Mouse (Mus musculus) embryonic stem cell, embryonic (primary cell): ENCODE data around the gene Arl15.
"Not testable (repeated sequence)": the region's sequence is repeated elsewhere in the genome, so short reads cannot be mapped to it uniquely, and the experiment has no call there.

ENCODE experiments used
- CTCF ChIA-PET, 4 experiments: fragments of 300-600 bp in 2 of 4; fragments of 350-600 bp in 2 of 4; sonication (Branson Sonifier 250); formaldehyde crosslinking; loops; one replicate each; lab custom pipeline; 2022; ENCODE audit warnings: inconsistent platforms in 2 of 4; lab: Charles Lee
- POLR2A ChIA-PET, 4 experiments: fragments of 300-600 bp in 2 of 4; fragments of 350-600 bp in 2 of 4; sonication (Branson Sonifier 250); formaldehyde crosslinking; loops; one replicate each; lab custom pipeline; 2022; ENCODE audit warnings: antibody characterized with exemption in 4 of 4, inconsistent platforms in 1 of 4; lab: Charles Lee

The Arl15 gene

DNA sequence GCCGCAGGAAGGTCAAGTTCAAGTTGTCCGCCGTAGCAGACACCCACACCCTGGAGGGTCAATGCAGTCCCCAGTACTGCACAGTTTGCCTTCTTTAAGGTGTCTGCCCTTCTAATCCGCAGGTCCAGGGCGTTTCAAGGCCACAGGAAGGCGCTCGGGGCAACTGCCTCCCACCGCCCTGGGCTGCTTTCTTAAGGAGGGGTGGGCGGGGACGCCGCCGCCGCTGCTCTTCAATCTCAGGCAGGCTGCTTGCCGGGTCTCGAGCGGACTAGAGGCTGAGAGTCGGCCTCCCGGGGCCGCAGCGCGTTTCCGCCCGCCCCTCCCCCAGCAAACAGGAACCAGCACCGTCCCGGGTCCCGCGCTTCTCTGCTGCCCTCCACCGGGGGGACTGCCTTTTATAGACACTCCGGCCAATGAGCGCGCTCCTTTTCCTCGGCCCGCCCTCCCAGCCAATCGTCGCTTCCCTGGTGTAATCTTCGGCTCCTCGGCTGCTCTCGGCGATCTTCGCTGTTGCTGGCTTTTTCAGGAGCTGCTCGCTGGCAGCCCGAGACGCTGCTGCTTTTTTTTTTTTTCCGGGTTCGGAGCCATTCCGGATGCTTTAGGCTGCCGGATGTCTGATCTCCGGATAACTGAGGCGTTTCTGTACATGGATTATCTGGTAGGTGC lies at the start of gene Arl15:
Gene Arl15, plus strand, starts transcription at position 467 of the 666 bp plus-strand sequence.
- ChIA-PET POLR2A (interaction anchor here (0.6 to 3.5 kb wide), 102 partner anchors 8 to 1418 kb away, joined by 3 to 48 read pairs (median 4); partner anchors contain the start of genes Snx18 (in 2 of the 4), BC067074 (in 1 of the 4) and Hspb3 (in 1 of the 4)), CTCF (interaction anchor here in 3 of 4 experiments (0.6 to 1.4 kb wide), 9 partner anchors 35 to 176 kb away, joined by 3 to 13 read pairs (median 4); partner anchors contain the start of gene Snx18 (in 1 of the 3))

DNA sequence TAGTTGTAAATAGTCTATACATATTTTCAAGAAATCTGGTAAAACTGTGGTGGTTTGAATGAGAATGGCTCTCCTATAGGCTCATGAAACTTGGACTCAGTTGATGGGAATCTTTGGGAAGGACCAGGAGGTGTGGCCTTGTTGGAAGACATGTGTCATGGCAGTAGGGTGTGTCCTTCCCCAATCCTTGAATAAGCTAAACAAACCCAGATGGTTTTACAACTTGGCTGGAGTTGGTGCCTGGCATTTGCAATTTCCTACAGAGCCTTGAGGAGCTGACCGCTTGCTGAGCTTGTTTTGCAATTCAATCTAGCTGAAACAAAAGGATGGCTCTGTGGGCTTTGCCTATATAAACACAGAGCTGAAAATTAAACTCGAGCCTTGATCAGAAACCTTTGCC lies 49.0 kb upstream of the Arl15 start:
- ChIA-PET CTCF (interaction anchor here in 3 of 4 experiments (0.6 to 1.4 kb wide), 3 partner anchors 27 to 119 kb away, joined by 3 to 5 read pairs (median 3); no protein-coding TSS in a partner anchor), POLR2A (interaction anchor here in 3 of 4 experiments (0.9 to 1.5 kb wide), 13 partner anchors 9 to 138 kb away, joined by 3 to 6 read pairs (median 3); partner anchors contain the start of gene Arl15 (in 1 of the 3))

DNA sequence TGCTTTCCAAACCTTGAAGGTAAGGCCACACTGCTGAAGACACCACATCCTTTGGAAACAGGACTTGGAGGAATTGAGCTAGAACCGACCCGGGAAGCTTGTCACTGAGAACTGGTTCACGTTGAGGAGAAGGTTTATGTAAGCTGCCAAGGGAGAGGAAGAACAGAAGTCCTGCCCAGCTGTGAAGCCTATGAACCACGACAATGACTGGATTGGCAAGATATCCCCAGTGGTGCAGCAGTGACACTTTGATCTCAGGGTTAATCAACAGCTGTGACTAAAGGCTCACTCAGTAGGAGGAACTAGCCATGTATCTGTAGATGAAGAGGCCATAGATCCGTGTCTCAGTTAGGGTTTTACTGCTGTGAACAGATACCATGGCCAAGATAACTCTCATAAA lies 43.5 kb upstream of the Arl15 start:
- CTCF ChIA-PET: no interaction called here
- POLR2A ChIA-PET: no interaction called here

DNA sequence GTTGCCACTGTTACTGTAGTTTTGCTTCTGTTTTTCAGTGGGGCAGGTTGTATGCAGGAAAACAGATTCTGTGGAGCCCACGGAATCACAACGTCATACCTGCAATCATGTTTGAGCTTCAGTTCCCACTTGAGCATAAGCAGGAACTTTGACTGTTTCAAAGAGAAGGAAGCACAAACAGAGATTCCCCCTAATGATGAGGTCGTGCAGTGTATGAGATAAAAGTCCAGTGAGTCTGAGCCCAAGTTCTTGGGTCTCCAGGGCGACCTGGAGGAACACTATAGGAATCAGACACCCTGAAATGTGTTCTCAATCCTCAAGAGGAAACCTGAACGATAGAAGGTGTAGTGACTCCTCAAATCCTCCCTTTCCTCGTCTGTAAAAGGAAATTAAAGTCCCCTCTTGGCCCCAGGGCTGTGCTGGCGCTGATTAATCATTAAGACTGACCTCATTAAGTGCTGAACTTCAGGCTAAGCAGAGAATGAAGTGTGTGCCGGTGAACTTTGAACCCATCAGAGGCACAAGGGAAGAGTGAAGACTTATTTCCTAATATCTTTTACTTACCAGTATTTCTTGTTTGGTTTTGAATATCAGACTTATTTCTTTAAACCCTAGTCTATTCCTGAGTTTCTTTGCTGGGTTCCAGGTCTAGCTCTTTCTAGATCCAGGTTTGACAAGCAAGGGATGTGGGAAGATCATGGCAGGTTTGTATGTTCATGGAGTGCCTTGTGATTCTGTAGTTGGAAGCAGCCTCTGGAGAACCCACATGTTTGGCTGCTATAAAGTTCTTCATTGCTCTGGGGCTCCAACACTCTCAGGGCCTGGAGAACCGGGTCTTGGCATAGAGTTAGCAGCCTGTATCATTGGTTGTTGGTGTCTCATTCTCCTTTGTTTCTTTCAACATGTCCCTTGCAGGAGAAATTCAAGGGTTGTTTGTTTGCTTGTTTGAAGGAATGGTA lies 39.3 kb upstream of the Arl15 start:
- POLR2A ChIA-PET: no interaction called here
- CTCF ChIA-PET: no interaction called here

DNA sequence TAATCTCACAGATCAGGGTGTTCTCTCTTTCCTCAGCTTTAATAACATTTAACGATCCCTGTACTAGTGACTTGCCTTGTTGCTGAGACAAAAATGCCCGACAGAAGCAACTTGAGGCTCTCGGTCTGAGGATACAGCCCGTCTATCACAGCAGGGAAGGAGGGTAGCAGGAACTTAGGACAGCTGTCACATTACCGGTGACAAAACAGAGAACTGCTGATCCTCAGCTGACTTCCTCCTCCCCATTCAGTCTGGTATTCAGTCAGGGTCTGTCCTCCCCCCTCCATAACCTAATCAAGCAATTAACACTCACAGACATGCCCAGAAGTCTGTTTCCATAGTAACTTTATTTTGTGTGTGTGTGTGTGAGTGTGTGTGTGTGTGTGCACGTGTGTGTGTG lies 38.5 kb upstream of the Arl15 start:
- ChIA-PET POLR2A (no interaction called here), CTCF (no interaction called here)

DNA sequence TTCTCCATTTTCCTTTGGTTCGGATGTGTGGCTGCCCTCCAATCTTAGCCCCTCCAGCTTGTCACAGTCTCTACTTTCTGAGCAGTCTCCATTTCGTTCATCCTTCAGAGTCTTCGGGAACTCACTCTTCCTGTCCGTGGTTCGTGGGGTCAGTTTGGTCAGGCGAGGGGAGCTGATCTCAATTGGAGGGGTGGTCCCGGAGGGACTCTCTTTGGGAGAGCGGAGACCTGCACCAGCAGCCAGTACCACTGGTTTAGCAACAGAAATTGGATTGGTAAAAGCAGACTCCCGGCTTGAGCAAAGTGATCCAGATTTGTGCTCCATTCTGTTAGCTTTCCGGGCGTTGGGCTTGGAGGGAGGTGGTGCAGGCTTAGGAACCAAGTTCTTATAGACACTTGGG lies 32.6 kb upstream of the Arl15 start:
- CTCF ChIA-PET: interaction anchor here in 1 of 4 experiments (2.3 kb wide), 1 partner anchor 104 kb away, joined by 7 read pairs; no protein-coding TSS in a partner anchor
- POLR2A ChIA-PET: interaction anchor here in 2 of 4 experiments (1.0 to 3.0 kb wide), 9 partner anchors 8 to 82 kb away, joined by 3 to 10 read pairs (median 5); partner anchors contain the start of gene Arl15 (in 2 of the 2)

DNA sequence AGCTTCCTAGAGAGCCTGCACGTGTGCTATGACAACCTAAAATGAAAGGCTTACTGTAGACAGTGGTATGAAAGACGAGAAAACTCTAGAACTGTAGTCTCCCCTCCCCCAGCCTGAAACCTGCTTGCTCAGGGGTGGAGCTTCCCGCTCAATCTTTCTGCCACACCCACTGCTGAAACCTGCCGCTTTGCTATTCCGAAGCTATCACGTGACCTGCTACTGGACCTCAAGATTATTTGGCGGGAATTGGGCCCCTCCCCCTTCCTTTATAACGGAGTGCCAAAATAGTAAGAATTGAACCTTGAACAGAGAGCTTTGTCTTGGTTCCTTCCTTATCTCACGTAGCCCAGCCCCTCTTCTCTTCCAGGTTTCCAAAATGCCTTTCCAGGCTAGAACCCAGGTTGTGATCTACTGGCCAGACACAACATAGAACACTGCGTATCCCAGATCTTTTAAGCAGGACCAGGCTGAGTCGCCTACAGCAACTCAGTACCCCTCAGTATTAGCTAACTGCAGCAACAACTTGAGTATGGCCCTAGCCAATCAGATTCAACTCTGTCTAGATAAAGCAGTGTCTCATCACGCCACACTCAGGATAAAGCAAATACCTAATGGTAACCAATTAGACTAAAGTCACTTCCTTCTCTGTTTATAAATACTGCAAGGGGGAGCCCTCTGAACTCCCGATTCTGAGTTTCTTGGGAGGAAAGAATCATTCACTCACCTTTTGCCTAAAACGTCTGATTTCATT lies 31.4 kb upstream of the Arl15 start:
- CTCF ChIA-PET: interaction anchor here in 1 of 4 experiments (1.0 to 2.3 kb wide), 2 partner anchors 102 to 103 kb away, joined by 3 to 7 read pairs; no protein-coding TSS in a partner anchor

DNA sequence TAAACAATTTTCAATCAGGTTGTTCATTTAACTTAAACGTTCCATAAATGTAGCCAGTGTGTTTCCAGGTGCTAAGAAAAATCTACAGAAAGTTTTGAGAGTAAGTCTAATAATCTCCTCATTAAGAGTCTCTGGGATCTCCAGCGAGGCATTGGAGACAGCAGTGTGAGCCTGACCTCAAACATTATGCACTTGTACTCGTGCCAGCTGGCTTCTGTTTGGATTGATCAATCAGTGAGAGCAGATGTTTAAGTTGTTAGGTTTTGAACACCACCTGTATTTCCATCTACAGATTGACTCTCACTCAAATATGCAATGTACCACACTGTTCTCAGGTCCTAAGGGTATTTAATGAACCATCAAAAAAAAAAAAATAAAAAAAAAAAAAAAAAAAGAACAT lies 28.9 kb upstream of the Arl15 start:
- ChIA-PET POLR2A (interaction anchor here in 1 of 4 experiments (0.7 to 1.1 kb wide), 2 partner anchors 73 to 255 kb away, joined by 3 to 4 read pairs; no protein-coding TSS in a partner anchor), CTCF (interaction anchor here in 1 of 4 experiments (0.7 kb wide), 1 partner anchor 768 kb away, joined by 4 read pairs; no protein-coding TSS in a partner anchor)

More for the DNA sequence above, 31.4 kb upstream of the Arl15 start:
- POLR2A ChIA-PET: interaction anchor here in 3 of 4 experiments (0.5 to 3.0 kb wide), 19 partner anchors 9 to 841 kb away, joined by 3 to 10 read pairs (median 3); partner anchors contain the start of gene Arl15 (in 3 of the 3)

DNA sequence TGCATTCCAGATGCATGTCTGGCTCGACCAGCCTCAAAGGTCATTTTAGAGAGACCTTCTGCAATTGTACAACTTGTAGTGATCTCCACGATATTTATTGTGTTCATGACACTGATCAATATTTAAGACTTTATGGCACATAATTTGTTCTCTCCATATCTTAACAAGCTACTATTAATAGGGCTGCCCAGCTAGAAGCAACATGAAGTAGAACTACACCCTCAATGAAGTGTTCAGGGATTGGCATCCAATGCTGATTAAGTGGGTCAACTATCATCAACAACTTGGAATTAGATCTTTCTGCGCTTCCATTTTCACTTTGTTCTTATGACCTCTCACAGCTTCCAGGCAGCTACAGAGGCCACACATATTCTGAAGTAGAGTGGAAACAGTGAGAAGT lies 24.5 kb upstream of the Arl15 start:
- ChIA-PET POLR2A (interaction anchor here in 3 of 4 experiments (0.6 to 1.2 kb wide), 3 partner anchors 18 to 25 kb away, joined by 3 to 4 read pairs (median 3); partner anchors contain the start of gene Arl15 (in 1 of the 3)), CTCF (no interaction called here)

DNA sequence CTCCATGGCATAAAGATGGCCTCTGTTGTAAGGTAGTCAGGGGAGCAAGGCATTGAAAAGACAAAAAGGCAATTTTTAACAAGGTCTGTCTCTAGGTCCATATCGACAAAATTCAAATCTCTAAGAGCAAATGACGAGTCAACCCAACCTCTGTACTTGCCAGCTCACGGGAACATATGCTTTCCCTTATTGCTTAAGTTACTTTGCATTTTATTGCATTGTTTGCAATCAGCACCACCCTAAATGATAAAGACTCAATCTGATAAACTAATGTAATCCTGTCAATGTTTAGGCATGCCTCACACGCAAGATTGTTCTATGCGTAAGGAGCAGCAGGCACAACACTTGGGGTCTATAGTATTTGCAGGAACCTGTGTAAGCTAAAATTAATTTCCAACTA lies 24.0 kb upstream of the Arl15 start:
- ChIA-PET POLR2A (interaction anchor here in 2 of 4 experiments (0.7 to 1.2 kb wide), 2 partner anchors 24 to 475 kb away, joined by 3 to 4 read pairs; partner anchors contain the start of gene Arl15 (in 1 of the 2)), CTCF (interaction anchor here in 1 of 4 experiments (0.6 to 1.1 kb wide), 2 partner anchors 88 to 985 kb away, joined by 3 to 4 read pairs; no protein-coding TSS in a partner anchor)

DNA sequence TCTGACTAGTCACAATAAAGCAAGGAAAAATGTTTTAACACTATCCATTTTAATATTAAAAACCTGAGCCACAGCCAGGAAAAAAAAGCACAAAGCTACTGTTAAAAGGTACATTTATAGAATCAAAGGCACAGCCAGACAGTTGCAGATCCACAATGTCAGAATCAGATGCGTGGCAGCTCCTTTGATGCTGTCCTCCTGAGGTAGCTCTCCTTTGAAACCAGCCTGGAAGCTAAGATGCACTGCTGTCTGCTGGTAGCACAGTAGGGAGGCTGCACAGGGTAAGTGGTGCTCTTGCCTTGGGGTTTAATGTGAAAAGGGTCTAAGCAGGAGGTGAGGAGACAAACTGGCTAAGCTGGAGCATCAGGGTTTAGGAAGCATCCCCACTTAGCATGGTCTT lies 23.0 kb upstream of the Arl15 start:
- CTCF ChIA-PET: interaction anchor here in 1 of 4 experiments (0.6 to 1.1 kb wide), 2 partner anchors 87 to 1064 kb away, joined by 3 read pairs; no protein-coding TSS in a partner anchor
- POLR2A ChIA-PET: interaction anchor here in 2 of 4 experiments (1.2 to 2.6 kb wide), 5 partner anchors 8 to 78 kb away, joined by 3 to 7 read pairs (median 4); partner anchors contain the start of gene Arl15 (in 2 of the 2)

DNA sequence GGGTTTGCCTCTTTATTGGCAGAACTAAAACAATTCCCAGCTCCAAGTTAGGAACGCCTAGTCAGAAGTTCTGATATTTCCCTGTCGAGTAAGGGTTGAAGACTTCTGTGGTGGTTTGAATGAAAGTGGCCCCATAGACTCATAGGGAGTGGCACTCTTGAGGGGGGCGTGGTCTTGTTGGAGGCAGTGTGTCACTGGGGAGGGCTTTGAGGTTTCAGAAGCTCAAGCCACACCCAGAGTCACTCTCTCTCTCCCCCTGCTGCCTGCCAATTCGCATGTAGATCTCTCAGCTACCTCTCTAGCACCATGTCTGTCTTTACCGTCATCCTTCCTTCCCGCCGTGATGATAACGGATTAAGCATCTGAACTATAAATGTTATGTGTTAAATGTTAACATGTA lies 19.5 kb upstream of the Arl15 start:
- ChIA-PET CTCF (interaction anchor here in 1 of 4 experiments (0.6 to 1.1 kb wide), 2 partner anchors 91 to 103 kb away, joined by 3 to 5 read pairs; no protein-coding TSS in a partner anchor), POLR2A (interaction anchor here in 3 of 4 experiments (0.6 to 1.7 kb wide), 15 partner anchors 10 to 218 kb away, joined by 3 to 11 read pairs (median 3); partner anchors contain the start of gene Arl15 (in 3 of the 3))

DNA sequence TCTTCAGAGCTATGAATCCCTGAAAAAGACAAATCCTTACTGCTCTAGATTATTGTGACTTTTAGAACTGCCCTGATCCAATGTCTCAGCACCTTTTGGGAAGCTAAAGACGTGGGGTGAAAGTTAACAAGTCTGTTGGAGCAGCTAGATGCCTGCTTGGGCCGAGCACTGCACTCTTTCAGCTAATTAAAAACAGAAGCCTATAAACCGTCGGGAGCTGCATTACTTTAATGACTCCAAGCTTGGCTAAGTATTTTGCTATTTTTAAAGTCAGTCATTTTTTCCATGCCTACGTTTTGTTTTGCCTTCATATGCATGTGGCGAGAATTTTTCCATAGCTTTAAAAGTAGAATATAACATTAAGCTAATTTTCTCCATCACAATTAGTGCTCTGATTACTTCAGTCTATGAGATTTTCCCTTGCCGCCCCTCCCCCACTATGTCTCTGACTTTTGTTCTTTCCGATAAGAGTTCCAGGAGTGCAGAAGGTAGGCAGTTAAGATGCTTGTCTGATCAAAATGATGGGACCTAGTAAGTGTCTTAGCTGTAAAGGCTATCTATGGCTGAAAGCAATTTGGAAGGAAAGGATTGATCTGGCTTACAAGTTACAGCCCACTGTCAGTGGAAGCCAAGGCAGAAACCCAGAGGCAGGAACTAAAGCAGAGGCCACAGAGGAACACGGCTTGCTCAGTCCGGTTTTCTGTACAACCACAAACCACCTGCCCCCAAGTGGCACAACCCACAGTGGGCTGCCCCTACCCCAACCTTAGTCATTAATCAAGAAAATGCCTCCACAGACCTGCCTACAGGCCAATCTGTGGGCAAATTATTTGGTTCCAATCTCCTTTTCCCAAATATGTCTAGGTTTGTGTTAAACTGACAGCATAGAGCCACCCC lies 18.8 kb upstream of the Arl15 start:
- ChIA-PET POLR2A (interaction anchor here in 3 of 4 experiments (0.6 to 1.7 kb wide), 14 partner anchors 11 to 218 kb away, joined by 3 to 11 read pairs (median 3); partner anchors contain the start of gene Arl15 (in 3 of the 3)), CTCF (interaction anchor here in 1 of 4 experiments (0.6 to 1.1 kb wide), 2 partner anchors 90 to 104 kb away, joined by 3 to 5 read pairs; no protein-coding TSS in a partner anchor)

DNA sequence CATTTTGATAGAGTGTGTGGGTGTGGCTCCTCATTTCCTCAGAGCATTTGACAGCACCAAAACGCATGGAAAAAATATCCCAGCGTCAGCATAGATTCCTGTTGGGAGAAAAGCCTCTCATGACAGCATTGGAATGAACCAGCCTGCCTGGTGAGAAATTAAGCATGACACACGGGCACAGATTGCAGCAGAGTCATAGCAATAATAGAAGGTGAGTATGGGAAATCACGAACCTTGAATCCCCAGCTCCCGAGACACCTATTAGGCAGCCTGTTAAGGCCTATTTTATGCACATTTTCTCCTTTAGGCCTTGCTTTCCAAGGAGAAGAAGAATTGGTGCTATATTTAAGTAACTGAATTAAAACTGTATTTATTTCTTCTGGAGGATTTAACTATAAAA lies 8.5 kb upstream of the Arl15 start:
- ChIA-PET POLR2A (interaction anchor here in 1 of 4 experiments (2.8 kb wide), 1 partner anchor 9 kb away, joined by 10 read pairs; the partner anchor contains the start of gene Arl15), CTCF (no interaction called here)

DNA sequence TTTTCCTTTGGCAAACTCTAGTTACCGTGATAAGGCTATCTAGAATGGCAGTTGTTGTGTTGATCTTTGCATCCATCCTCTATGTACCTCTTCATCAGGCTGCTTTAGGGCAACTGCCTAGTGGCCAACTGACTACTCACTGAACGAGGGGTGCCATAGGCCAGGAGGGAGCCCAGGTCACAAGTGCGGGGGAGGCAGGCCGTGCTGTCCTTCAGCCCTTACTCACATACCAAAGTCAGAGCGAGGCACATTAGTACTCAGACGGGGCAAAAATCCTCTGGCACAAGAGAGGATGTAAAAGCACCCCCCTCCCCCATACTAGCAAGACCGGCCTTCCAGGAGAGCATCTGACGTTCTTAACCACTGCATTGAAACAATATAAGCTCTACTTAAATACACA lies 7.2 kb upstream of the Arl15 start:
- CTCF ChIA-PET: interaction anchor here in 1 of 4 experiments (0.6 kb wide), 1 partner anchor 103 kb away, joined by 3 read pairs; no protein-coding TSS in a partner anchor
- POLR2A ChIA-PET: interaction anchor here in 2 of 4 experiments (0.6 to 1.3 kb wide), 3 partner anchors 12 to 94 kb away, joined by 3 read pairs; no protein-coding TSS in a partner anchor

DNA sequence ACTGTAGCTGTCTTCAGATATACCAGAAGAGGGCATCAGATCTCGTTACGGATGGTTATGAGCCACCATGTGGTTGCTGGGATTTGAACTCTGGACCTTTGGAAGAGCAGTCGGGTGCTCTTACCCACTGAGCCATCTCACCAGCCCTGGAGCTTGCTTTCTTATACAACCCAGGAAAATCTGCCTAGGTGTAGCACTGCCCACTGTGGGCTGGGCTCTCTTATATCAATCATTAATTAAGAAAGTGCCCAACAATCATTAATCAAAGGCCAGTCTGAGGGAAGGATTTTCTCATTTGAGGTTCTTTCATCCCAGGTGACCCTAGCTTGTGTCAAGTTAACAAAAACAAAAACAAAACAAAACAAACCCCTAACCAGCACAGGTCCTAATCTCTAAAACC lies 4.3 kb upstream of the Arl15 start:
- POLR2A ChIA-PET: interaction anchor here in 1 of 4 experiments (0.5 to 1.7 kb wide), 4 partner anchors 9 to 494 kb away, joined by 3 to 5 read pairs (median 4); no protein-coding TSS in a partner anchor
- CTCF ChIA-PET: not testable (repeated sequence)
